Mouse (Mus musculus) olfactory bulb, adult 2 months (tissue): ENCODE measurements around the gene Fstl4. TPM values are rescaled to one million over a fixed set of nuclear protein-coding genes. Genes with fewer than 3 reads are reported as not detected.

Experiments
- H3K27ac ChIP-seq: fragments of 200-500 bp; 2 replicates; pipeline ENCODE4 v1.5.1; 2012; ENCODE audit warnings: low read depth, low read length; ENCODE audit not compliant: insufficient read depth
- H3K4me1 ChIP-seq: fragments of 200-500 bp; 2 replicates; pipeline ENCODE4 v1.6.1; 2012; ENCODE audit warnings: low read length; ENCODE audit not compliant: control insufficient read depth, insufficient read depth
- H3K4me3 ChIP-seq: fragments of 200-500 bp; 2 replicates; pipeline ENCODE4 v1.5.1; 2012; ENCODE audit warnings: mild to moderate bottlenecking, low read depth, low read length, moderate library complexity; ENCODE audit not compliant: insufficient read depth
- CTCF ChIP-seq: fragments of 200-500 bp; IDR thresholded peaks from 2 replicates; pipeline ENCODE4 v1.5.1; 2012; ENCODE audit warnings: low read depth, mild to moderate bottlenecking, low read length, moderate library complexity; ENCODE audit not compliant: insufficient read depth
- POLR2A ChIP-seq: fragments of 200-500 bp; IDR thresholded peaks from 2 replicates; pipeline ENCODE4 v1.6.1; 2012; ENCODE audit warnings: mild to moderate bottlenecking, low read depth, low read length, moderate library complexity; ENCODE audit not compliant: insufficient read depth
- WGBS: fragments of 180-500 bp; shearing (Covaris S2); methylation state at CpG from one replicate; pipeline ENCODE4 v1.1.7; 2018; 5-methylcytosine and 5-hydroxymethylcytosine counted together
- polyA plus RNA-seq: library from polyadenylated mRNA; stranded (reverse); fragments of >200 nt; gene quantifications from 2 replicates; pipeline ENCODE4 v1.2.4, GENCODE M21; 2012; ENCODE audit warnings: low replicate concordance; ENCODE audit not compliant: missing spikeins, insufficient read depth, insufficient read length

Fstl4 gene
- polyA plus RNA-seq, 1 experiment: not detected

GRCm38 (mm10) chr11:52740466-52740865 is 24.0 kb upstream of the Fstl4 start:
- TF ChIP-seq POLR2A: no peak
- no peak for TF ChIP-seq CTCF
- no peak overlapping the region for H3K4me3 ChIP-seq
- no peaks in the 10 kb centered on the region for H3K4me1 ChIP-seq
- H3K27ac ChIP-seq: no peak overlapping the region

DNA sequence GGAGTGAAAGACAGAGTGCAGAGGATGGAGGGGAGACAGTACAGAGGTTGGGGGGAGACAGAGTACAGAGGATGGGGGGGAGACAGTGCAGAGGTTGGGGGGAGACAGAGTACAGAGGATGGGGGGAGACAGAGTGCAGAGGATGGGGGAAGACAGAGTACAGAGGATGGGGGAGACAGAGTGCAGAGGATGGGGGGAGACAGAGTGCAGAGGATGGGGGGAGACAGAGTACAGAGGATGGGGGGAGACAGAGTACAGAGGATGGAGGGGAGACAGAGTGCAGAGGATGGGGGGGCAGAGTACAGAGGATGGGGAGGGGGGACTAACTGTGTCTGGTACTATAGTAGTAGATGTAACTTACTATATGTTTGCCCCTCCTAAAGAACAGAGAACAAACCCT is 20.5 kb upstream of the Fstl4 start:
- no peaks in the 10 kb centered on the region for H3K4me1 ChIP-seq
- no peak overlapping the region for H3K4me3 ChIP-seq
- H3K27ac ChIP-seq: no peak overlapping the region
- TF ChIP-seq CTCF (no peak), POLR2A (no peak)

DNA sequence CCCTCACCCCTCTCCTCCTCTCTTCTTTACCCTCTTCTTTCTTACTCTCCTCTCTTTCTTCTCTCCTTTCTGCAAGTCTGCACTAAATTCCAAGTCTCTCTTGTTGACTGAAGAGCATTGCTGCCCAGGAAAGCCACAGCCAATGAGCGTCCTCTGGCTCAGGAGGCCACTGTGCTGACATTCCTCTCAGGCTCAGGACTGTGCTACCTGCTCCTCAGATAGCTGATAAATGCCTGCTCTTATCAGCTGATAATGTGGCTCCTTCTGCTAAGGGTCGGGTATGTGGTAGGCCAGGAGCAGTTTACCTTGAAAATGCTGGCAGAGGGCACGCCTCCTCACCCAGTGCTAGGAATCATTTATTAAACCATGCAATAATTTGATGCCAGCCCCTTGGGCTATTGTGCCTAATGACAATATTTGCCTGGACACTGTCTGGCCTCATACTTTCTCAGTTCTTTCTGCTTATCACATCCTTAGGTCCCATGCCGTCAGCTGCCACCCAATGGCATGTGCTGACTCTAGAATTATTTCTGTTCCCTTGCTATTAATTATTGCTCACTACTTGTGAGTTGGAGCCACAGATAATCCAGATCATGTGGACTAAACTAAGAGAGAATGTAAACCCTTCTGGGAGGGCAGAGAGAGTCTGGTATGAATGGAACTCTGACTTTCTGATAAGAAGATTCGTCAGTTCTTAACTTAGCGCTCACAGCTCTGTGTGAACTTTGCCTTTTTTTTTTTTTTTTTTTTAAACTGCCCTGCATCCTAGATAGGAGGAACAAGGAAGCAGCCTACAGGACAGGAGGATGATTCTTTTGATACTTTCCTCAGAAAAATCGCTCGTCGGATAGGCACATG is 19.6 kb upstream of the Fstl4 start:
- Histone ChIP-seq H3K27ac (no peak overlapping the region), H3K4me3 (no peak overlapping the region), H3K4me1 (no peaks in the 10 kb centered on the region)
- no peak for TF ChIP-seq CTCF
- TF ChIP-seq POLR2A: no peak
- WGBS: 87% methylated on average over 9 of the region's 9 CpGs

DNA sequence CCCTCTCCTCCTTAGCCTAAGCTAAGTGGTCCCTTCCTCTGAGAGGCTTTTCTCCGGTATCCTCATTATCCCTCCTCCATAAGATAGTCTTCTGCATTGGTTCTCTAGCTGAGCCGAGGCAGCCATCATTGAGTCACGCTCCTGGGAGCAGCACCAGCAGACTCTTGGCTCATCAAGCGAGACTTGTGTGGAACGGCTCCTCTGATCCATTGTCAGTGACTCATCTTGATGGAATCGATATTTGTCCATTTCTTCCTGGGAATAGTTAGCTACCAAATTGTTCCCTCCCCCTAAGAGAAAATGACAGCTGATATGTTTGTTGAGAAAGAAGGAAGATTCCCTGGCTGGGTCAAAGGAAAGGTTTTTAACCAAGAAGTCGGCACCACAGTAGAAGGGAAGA is 17.2 kb upstream of the Fstl4 start:
- no peak overlapping the region for H3K4me3 ChIP-seq
- H3K27ac ChIP-seq: no peak overlapping the region
- no peaks in the 10 kb centered on the region for H3K4me1 ChIP-seq
- no peak for TF ChIP-seq CTCF
- TF ChIP-seq POLR2A: no peak
- WGBS: 83% methylated on average over 7 of the region's 7 CpGs

DNA sequence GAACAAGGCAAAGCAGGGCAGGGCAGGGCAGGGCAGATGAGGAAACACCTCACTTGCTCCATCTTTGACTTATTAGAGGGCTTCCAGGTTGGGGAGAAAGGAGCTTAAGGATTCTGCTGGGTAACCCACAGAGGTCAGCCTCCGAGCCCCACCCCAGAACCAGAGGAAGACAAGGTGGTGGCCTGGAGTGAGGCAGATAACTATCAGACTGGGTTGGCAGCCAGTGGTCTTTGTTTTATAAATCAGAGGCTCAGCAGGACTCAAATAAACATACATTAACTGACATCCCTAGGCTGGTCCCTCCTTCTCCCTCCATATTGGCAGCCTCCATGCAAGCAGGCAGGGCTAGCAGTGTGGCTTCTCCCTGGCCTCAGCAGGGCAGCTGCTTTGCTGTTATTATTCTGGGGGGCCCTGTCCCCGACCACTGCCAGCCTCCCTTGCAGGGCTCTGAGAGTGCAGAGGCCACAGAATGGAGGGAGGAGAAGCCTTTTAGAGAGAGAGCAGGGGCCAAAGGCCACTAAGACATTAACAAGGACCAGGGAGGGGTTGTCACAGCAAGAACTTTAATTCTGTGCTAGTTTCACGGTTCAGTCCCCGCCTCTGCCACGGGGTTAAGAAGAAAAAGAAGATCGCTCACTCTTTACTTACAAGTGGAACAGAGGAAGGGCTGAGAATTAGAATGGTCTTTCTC is 16.5 kb upstream of the Fstl4 start:
- WGBS: 61% methylated on average over 6 of the region's 6 CpGs
- Histone ChIP-seq H3K27ac (no peak overlapping the region), H3K4me3 (no peak overlapping the region), H3K4me1 (no peaks in the 10 kb centered on the region)
- no peak for TF ChIP-seq POLR2A
- no peak for TF ChIP-seq CTCF

DNA sequence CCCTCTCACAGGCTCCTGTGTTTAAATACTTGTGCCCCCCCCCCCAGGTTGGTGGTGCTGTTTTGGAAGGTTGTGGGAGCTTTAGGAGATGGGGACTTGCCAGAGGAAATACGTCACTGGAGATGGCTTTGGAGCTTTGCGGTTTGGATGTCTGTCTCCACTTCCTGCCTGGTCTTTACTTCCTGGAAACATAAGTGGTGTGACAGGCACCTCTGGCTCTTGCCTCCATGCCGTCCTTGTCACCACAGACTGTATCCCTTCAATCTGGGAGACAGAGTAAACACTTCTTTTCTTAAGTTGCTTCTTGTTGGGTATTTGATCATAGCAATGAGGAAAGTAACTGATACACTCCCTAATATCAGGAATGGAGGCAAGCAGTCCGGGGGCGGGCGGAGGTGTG is 14.4 kb upstream of the Fstl4 start:
- Histone ChIP-seq H3K4me1 (no peaks in the 10 kb centered on the region), H3K4me3 (no peak overlapping the region), H3K27ac (no peak overlapping the region)
- WGBS: 89% methylated on average over 6 of the region's 6 CpGs
- TF ChIP-seq CTCF (no peak), POLR2A (no peak)

DNA sequence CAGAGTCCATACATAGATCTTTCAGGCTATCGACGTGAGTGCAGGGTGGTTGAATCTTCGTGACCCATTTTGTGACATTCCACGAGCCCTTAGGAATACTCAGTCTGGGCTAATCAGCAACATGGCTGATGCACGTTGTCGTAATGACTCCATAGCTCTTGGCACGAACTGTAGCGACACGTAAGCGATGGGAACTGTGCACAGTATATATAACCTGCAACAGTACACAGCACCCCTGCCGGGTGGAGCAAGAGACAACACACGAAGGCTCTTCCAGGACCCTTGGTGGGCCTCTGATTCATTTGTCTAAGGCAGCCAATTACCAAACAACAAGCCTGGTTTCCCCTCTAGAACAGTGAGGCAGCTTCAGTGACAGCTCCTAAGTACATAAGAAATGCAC is 11.9 kb upstream of the Fstl4 start:
- 91% methylated on average over 12 of the region's 12 CpGs for WGBS
- Histone ChIP-seq H3K4me1 (no peaks in the 10 kb centered on the region), H3K4me3 (no peak overlapping the region), H3K27ac (no peak overlapping the region)
- TF ChIP-seq CTCF: no peak
- no peak for TF ChIP-seq POLR2A

GRCm38 (mm10) chr11:52753261-52753660 is 11.2 kb upstream of the Fstl4 start:
- Histone ChIP-seq H3K4me3 (no peak overlapping the region), H3K27ac (no peak overlapping the region), H3K4me1 (no peaks in the 10 kb centered on the region)
- TF ChIP-seq POLR2A (no peak), CTCF (no peak)
- WGBS: 74% methylated on average over 4 of the region's 4 CpGs

GRCm38 (mm10) chr11:52761800-52762199 is 2.6 kb upstream of the Fstl4 start:
- peaks cover 12% of the 10 kb centered on the region for H3K4me1 ChIP-seq
- 75% methylated on average over 1 of the region's 1 CpGs for WGBS
- TF ChIP-seq CTCF (no peak), POLR2A (no peak)
- no peak overlapping the region for H3K4me3 ChIP-seq
- no peak overlapping the region for H3K27ac ChIP-seq
